Mouse (Mus musculus) forebrain, embryonic 16.5 days (tissue): ENCODE data around the gene Knop1. TPM values are rescaled to one million over a fixed set of nuclear protein-coding genes. Genes with fewer than 3 reads are reported as not detected.

Experiments
- ATAC-seq: fragments of 200-750 bp; cut with Nextera tagmentation; 2 replicates; pipeline ENCODE4 v1.8.0; 2017; ENCODE audit warnings: mild to moderate bottlenecking, moderate library complexity
- H3K27ac ChIP-seq: fragments of 300-500 bp; sonication (generic); 2 replicates; pipeline ENCODE4 v1.5.1; 2014; ENCODE audit warnings: low read length, control low read depth
- H3K27me3 ChIP-seq: fragments of 300-500 bp; sonication (generic); replicated peaks from 2 replicates; pipeline ENCODE4 v1.6.1; 2014; ENCODE audit warnings: low read length; ENCODE audit not compliant: control insufficient read depth, insufficient read depth
- H3K36me3 ChIP-seq: fragments of 300-500 bp; sonication (generic); 2 replicates; pipeline ENCODE4 v1.6.1; 2014; ENCODE audit not compliant: control insufficient read depth, insufficient read depth
- H3K4me1 ChIP-seq: fragments of 300-500 bp; sonication (generic); replicated peaks from 2 replicates; pipeline ENCODE4 v1.6.1; 2014; ENCODE audit warnings: low read length; ENCODE audit not compliant: control insufficient read depth, insufficient read depth
- H3K4me2 ChIP-seq: fragments of 300-500 bp; sonication (generic); 2 replicates; pipeline ENCODE4 v1.6.1; 2014; ENCODE audit warnings: mild to moderate bottlenecking, low read length, control low read depth
- H3K4me3 ChIP-seq: fragments of 300-500 bp; sonication (generic); replicated peaks from 2 replicates; pipeline ENCODE4 v1.5.1; 2014; ENCODE audit warnings: mild to moderate bottlenecking, low read length, control low read depth
- H3K9ac ChIP-seq: fragments of 300-500 bp; sonication (generic); replicated peaks from 2 replicates; pipeline ENCODE4 v1.6.1; 2014; ENCODE audit warnings: low read depth, low read length, control low read depth
- H3K9me3 ChIP-seq: fragments of 300-500 bp; sonication (generic); 2 replicates; pipeline ENCODE4 v1.6.1; 2016; ENCODE audit warnings: low read length; ENCODE audit not compliant: control insufficient read depth
- WGBS: fragments of 180-500 bp; shearing (Covaris S2); extraction: QIAGEN DNeasy Blood & Tissue Kit; methylation state at CpG from one replicate; pipeline ENCODE4 v1.1.7; 2014; 5-methylcytosine and 5-hydroxymethylcytosine counted together
- polyA plus RNA-seq: library from polyadenylated mRNA; unstranded; fragments of >200 nt; fragmentation: Nextera tagmentation; extraction: Ambion mirVana; gene quantifications from 2 replicates; pipeline ENCODE4 v1.2.1, GENCODE M21; 2015

Gene Knop1
- 69.1 and 70.3 TPM in 2 replicates for polyA plus RNA-seq

- WGBS: under 1% methylated on average over 46 of the region's 46 CpGs
- Histone ChIP-seq H3K27me3 (no peaks in the 10 kb centered on the region), H3K27ac (peak within 1 kb of the TSS; percentile 81), H3K36me3 (no peaks in the 10 kb centered on the region), H3K9me3 (no peaks in the 10 kb centered on the region), H3K9ac (peak within 1 kb of the TSS; percentile 68), H3K4me1 (peaks cover 19% of the 10 kb centered on the region), H3K4me2 (peak within 1 kb of the TSS; percentile 91), H3K4me3 (peak within 1 kb of the TSS; percentile 81)
- peak; percentile 85 for ATAC-seq
Observed at GRCm38 (mm10) chr7:118855877-118856304, at the start of gene Knop1. Knop1 (minus strand) TSS chr7:118856254.

DNA sequence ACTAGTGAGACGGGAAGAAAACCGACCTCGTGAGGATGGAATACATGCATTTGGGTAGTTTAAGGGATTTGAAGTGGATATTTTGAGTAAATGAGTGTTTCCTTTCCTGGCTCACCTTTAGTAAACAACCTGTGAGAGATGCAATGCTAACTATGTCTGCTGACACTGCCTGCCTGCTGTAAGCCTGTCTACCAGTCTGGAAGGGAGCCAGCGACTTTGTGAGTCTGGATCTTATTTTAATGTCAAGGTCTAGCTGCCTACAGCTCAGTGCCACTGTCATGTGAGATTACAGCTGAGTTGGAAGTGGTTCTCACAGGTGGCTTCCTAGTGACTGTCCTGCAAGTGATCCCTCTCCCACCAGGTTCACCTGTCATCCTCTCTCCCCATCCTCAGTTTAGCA is 48.5 kb upstream of the Knop1 start:
- H3K36me3 ChIP-seq: no peaks in the 10 kb centered on the region
- H3K27me3 ChIP-seq: no peaks in the 10 kb centered on the region
- no peak overlapping the region for H3K27ac ChIP-seq
- no peak for ATAC-seq
- no peak overlapping the region for H3K4me2 ChIP-seq
- H3K9me3 ChIP-seq: no peaks in the 10 kb centered on the region
- peaks cover 12% of the 10 kb centered on the region for H3K4me1 ChIP-seq
- no peak overlapping the region for H3K4me3 ChIP-seq
- H3K9ac ChIP-seq: no peak overlapping the region
- 91% methylated on average over 4 of the region's 4 CpGs for WGBS

GRCm38 (mm10) chr7:118903879-118904278 is 47.8 kb upstream of the Knop1 start:
- Histone ChIP-seq H3K9me3 (no peaks in the 10 kb centered on the region), H3K4me2 (no peak overlapping the region), H3K27ac (no peak overlapping the region), H3K4me1 (peaks cover 12% of the 10 kb centered on the region), H3K4me3 (no peak overlapping the region), H3K9ac (no peak overlapping the region), H3K27me3 (no peaks in the 10 kb centered on the region), H3K36me3 (no peaks in the 10 kb centered on the region)
- WGBS: 85% methylated on average over 9 of the region's 9 CpGs
- ATAC-seq: no peak

DNA sequence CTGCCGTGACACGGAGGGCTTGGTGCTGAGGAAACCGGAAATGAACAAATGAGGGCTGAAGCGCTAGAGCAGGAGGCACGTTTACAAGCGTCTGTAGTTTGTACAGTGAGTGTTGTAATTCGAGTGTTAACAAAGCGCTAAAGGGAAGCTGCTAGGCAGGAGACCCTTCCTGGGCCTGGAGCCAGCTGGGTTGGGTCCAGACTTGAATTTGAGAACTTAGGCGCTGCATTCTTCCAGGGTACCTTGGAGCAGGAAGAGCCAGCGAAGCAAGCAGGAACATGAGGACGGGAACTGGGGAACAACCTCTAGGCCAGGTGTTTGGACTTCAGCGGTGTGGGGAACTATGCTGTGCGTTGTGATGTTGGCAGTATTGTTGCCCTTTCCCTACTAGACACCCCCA is 46.9 kb upstream of the Knop1 start:
- Histone ChIP-seq H3K4me3 (peak overlapping the region; percentile 11; the same call in 1 of the 2 replicates), H3K4me1 (peaks cover 12% of the 10 kb centered on the region), H3K4me2 (peak overlapping the region; percentile 39), H3K27me3 (no peaks in the 10 kb centered on the region), H3K36me3 (no peaks in the 10 kb centered on the region), H3K9ac (no peak overlapping the region), H3K27ac (no peak overlapping the region), H3K9me3 (no peaks in the 10 kb centered on the region)
- WGBS: 26% methylated on average over 13 of the region's 13 CpGs
- ATAC-seq: peak; percentile 81

- Histone ChIP-seq H3K4me1 (peaks cover 21% of the 10 kb centered on the region), H3K27ac (no peak overlapping the region), H3K27me3 (no peaks in the 10 kb centered on the region), H3K36me3 (no peaks in the 10 kb centered on the region), H3K4me2 (no peak overlapping the region), H3K9me3 (no peaks in the 10 kb centered on the region), H3K4me3 (no peak overlapping the region), H3K9ac (no peak overlapping the region)
- ATAC-seq: no peak
- 73% methylated on average over 2 of the region's 2 CpGs for WGBS
Observed at GRCm38 (mm10) chr7:118900090-118900489, 44.0 kb upstream of the Knop1 start.

- no peaks in the 10 kb centered on the region for H3K27me3 ChIP-seq
- H3K9me3 ChIP-seq: no peaks in the 10 kb centered on the region
- H3K36me3 ChIP-seq: no peaks in the 10 kb centered on the region
- H3K4me1 ChIP-seq: peaks cover 19% of the 10 kb centered on the region
- no peak overlapping the region for H3K4me2 ChIP-seq
- no peak overlapping the region for H3K4me3 ChIP-seq
- ATAC-seq: no peak
- H3K9ac ChIP-seq: no peak overlapping the region
- H3K27ac ChIP-seq: no peak overlapping the region
Observed at GRCm38 (mm10) chr7:118898063-118898462, 42.0 kb upstream of the Knop1 start.

- no peak overlapping the region for H3K4me2 ChIP-seq
- H3K36me3 ChIP-seq: no peaks in the 10 kb centered on the region
- WGBS: 31% methylated on average over 10 of the region's 10 CpGs
- no peak overlapping the region for H3K9ac ChIP-seq
- no peaks in the 10 kb centered on the region for H3K27me3 ChIP-seq
- H3K4me1 ChIP-seq: peaks cover 12% of the 10 kb centered on the region
- H3K9me3 ChIP-seq: no peaks in the 10 kb centered on the region
- ATAC-seq: no peak
- H3K4me3 ChIP-seq: no peak overlapping the region
- no peak overlapping the region; the same call in 1 of the 2 replicates for H3K27ac ChIP-seq
Observed at GRCm38 (mm10) chr7:118895469-118896450, 39.7 kb upstream of the Knop1 start.

- WGBS: 3% methylated on average over 3 of the region's 3 CpGs
- Histone ChIP-seq H3K9me3 (no peaks in the 10 kb centered on the region), H3K27ac (no peak overlapping the region), H3K27me3 (no peaks in the 10 kb centered on the region), H3K4me1 (peaks cover 4% of the 10 kb centered on the region), H3K4me2 (no peak overlapping the region), H3K4me3 (no peak overlapping the region), H3K36me3 (no peaks in the 10 kb centered on the region), H3K9ac (no peak overlapping the region)
- ATAC-seq: no peak
Observed at GRCm38 (mm10) chr7:118889046-118889680, 33.1 kb upstream of the Knop1 start.

DNA sequence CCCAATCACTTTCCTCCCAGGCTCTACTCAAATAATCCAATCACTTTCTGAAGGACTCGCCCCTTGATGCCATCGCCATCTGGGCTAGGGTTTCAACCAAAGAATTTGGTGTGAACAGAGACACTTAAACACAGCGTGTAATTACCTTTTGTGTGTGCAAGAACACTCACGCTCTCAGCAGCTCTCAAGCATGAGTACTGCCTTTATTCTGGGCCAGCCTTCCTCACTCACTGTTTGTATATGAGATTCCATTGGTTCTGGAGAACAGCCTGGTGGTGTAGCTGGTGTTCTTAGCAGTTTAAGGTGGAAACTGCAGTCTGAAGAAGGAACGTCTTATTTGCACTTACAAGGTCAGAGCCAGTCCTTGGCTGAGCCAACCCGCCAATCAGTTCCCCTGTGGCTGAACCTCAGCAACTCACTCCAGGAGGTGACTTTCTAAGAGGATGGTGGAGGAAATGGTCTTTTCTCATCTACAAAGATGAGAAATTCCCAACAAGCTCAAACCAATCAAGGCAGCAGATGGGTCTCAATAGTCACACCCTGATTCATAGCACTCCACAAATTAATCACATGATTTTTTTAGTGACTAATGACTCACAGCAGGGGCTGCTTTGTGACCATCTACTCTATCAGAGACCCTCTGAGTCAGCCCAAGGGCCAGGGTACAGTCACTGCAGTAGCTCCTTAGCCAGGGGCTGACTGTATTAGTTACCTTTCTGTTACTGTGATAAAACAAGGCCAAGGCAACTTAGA is 31.4 kb upstream of the Knop1 start:
- 29% methylated on average over 6 of the region's 6 CpGs for WGBS
- ATAC-seq: no peak
- H3K4me2 ChIP-seq: no peak overlapping the region
- no peak overlapping the region for H3K4me3 ChIP-seq
- peaks cover 4% of the 10 kb centered on the region for H3K4me1 ChIP-seq
- no peaks in the 10 kb centered on the region for H3K36me3 ChIP-seq
- H3K27me3 ChIP-seq: no peaks in the 10 kb centered on the region
- H3K9ac ChIP-seq: no peak overlapping the region
- no peaks in the 10 kb centered on the region for H3K9me3 ChIP-seq
- H3K27ac ChIP-seq: no peak overlapping the region
